Mouse (Mus musculus): Measurements from ENCODE around the gene Pam16.

- TF ChIP-seq ZNF384 (IDR thresholded peaks at IDR 0.05; ENCODE audit: low read depth, low read length): no peak
- no peak for TF ChIP-seq HCFC1 (IDR thresholded peaks at IDR 0.05; ENCODE audit: borderline replicate concordance, insufficient read depth, low read length)
Measured at GRCm38 (mm10) chr16:4594814-4595526, 29.8 kb downstream of the Pam16 start.
